Mouse (Mus musculus): ENCODE results near the gene Zfp945.
"Not testable (repeated sequence)": the region's sequence is repeated elsewhere in the genome, so short reads cannot be mapped to it uniquely, and the experiment has no call there.

Gene Zfp945

GRCm38 (mm10) chr17:22866845-22867481 lies at the start of gene Zfp945:
Gene Zfp945, minus strand, starts transcription at chr17:22867134.
- DNase-seq (ENCODE audit: low spot score) = peak; percentile 66

GRCm38 (mm10) chr17:22888302-22888701 lies 21.4 kb upstream of the Zfp945 start:
- no peak for DNase-seq (ENCODE audit: low spot score)

GRCm38 (mm10) chr17:22884059-22884698 lies 17.2 kb upstream of the Zfp945 start:
- DNase-seq (ENCODE audit: low spot score) = no peak

- DNase-seq (ENCODE audit: low spot score) = no peak
These were observed 10.7 kb upstream of the Zfp945 start for GRCm38 (mm10) chr17:22877427-22878307.

GRCm38 (mm10) chr17:22876316-22876715 lies 9.4 kb upstream of the Zfp945 start:
- DNase-seq (ENCODE audit: low spot score) = no peak

- DNase-seq (ENCODE audit: low spot score) = not testable (repeated sequence)
These were observed 8.6 kb upstream of the Zfp945 start for GRCm38 (mm10) chr17:22875549-22875948.

DNA sequence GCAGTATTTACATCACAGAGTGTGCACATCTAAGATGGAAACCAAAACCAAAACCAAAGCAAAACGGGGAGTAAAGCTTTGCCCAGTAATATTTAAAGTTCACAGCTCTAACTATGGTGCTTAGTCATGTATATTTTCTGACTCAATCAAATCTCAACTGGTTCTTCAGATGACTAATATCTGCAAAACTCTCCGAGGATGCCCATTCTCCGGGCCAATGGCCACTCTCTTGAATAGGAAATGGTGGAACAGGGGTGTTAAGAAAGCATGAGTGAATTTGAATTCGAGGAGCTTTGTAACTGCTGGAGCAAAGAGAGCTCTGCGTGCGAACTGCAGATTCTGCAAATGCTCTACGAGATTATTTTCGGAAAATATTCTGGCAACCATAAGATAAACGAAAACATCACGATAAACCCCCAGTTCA lies 501 bp downstream of the Zfp945 start:
- DNase-seq (ENCODE audit: low spot score) = no peak

DNA sequence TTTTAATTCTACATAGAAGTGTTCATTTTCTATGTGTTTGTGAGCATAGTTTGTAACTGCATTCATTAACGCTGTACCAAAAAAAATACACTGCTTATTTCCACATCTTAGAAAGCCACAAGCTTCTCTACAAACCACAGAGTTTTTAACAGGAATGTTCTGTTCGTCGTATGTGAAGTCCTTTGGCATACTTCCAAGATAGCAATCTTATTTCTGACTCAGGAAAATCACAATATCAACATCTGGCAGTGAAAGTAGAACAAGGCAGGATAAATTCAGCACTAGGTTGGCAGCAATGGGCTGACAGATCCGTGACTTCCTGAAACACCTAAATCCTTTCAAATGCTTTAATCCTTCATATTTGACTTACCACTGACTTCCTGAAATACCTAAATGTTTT lies 45.8 kb downstream of the Zfp945 start:
- DNase-seq (ENCODE audit: low spot score) = no peak

GRCm38 (mm10) chr17:22818199-22818595 lies 48.7 kb downstream of the Zfp945 start:
- no peak for DNase-seq (ENCODE audit: low spot score)

DNA sequence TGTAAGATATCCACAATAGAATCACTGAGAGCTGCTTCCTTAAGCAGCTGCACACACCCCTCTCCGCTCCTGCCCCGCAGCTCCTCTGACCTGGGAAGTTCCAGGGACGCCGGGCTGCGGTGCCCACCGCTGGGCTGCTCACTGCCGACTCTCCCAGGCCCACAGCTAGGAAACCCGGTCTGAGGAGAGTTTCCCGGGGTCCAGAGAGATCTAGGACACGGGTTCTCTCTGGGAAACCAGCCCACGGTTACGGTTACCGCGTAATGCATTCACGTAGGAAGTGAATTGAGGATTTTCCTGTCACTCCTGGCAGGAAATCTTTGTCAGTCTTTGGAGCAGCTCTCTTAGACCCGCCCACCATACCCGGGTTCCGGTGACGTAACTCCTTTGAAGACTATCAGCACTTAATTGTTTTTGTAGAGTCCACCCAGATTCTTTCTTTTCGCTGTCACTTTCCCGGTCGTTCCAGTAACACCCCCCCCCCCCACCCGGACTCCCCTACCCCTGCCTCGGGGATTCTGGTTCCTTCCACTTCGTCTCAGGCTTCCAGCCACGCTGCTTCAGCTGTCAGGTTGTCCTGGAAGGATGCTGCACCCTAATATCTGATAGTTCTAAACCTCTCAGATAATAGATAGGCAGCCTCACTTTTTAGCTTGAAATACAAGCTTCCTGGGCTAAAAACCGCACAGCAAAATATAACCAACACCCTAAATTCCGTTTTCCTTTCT lies 49.3 kb downstream of the Zfp945 start:
- peak; percentile 47 for DNase-seq (ENCODE audit: low spot score)

- DNase-seq (ENCODE audit: low spot score) = no peak
These were observed 67.2 kb downstream of the Zfp945 start for GRCm38 (mm10) chr17:22799707-22800106.
